Mouse (Mus musculus) stomach, embryonic 16.5 days (tissue): ENCODE data around the gene Arrdc1. TPM values are rescaled to one million over a fixed set of nuclear protein-coding genes. Genes with fewer than 3 reads are reported as not detected.

ENCODE experiments used
- ATAC-seq: fragments of 200-750 bp; cut with Nextera tagmentation; 2 replicates; pipeline ENCODE4 v1.8.0; 2017; ENCODE audit warnings: moderate number of reproducible peaks, moderate TSS enrichment; ENCODE audit not compliant: insufficient read depth, low FRiP score
- H3K27ac ChIP-seq: fragments of 300-500 bp; sonication (generic); 2 replicates; pipeline ENCODE4 v1.5.1; 2014; ENCODE audit warnings: low read length
- H3K27me3 ChIP-seq: fragments of 300-500 bp; sonication (generic); 2 replicates; pipeline ENCODE4 v1.6.1; 2014; ENCODE audit warnings: low read length, control low read depth, mixed read lengths; ENCODE audit not compliant: control insufficient read depth, insufficient read depth
- H3K36me3 ChIP-seq: fragments of 300-500 bp; sonication (generic); 2 replicates; pipeline ENCODE4 v1.6.1; 2014; ENCODE audit warnings: low read length; ENCODE audit not compliant: control insufficient read depth, insufficient read depth
- H3K4me1 ChIP-seq: fragments of 300-500 bp; sonication (generic); 2 replicates; pipeline ENCODE4 v1.6.1; 2014; ENCODE audit warnings: low read length, control low read depth, mixed read lengths; ENCODE audit not compliant: control insufficient read depth, insufficient read depth
- H3K4me2 ChIP-seq: fragments of 300-500 bp; sonication (generic); 2 replicates; pipeline ENCODE4 v1.6.1; 2014; ENCODE audit warnings: low read depth, low read length, mixed read lengths
- H3K4me3 ChIP-seq: fragments of 300-500 bp; sonication (generic); replicated peaks from 2 replicates; pipeline ENCODE4 v1.5.1; 2014; ENCODE audit warnings: mild to moderate bottlenecking, low read length
- H3K9ac ChIP-seq: fragments of 300-500 bp; sonication (generic); 2 replicates; pipeline ENCODE4 v1.6.1; 2014; ENCODE audit warnings: low read length
- H3K9me3 ChIP-seq: fragments of 300-500 bp; sonication (generic); replicated peaks from 2 replicates; pipeline ENCODE4 v1.6.1; 2016; ENCODE audit warnings: low read length, control low read depth; ENCODE audit not compliant: control insufficient read depth
- WGBS: fragments of 180-500 bp; shearing (Covaris S2); extraction: QIAGEN DNeasy Blood & Tissue Kit; methylation state at CpG from one replicate; pipeline ENCODE4 v1.1.7; 2014; 5-methylcytosine and 5-hydroxymethylcytosine counted together
- polyA plus RNA-seq: library from polyadenylated mRNA; unstranded; fragments of >200 nt; fragmentation: Nextera tagmentation; extraction: Ambion mirVana; gene quantifications from 2 replicates; pipeline ENCODE4 v1.2.1, GENCODE M21; 2015

The Arrdc1 gene
- polyA plus RNA-seq, 1 experiment from 2014 or later = 105 TPM

DNA sequence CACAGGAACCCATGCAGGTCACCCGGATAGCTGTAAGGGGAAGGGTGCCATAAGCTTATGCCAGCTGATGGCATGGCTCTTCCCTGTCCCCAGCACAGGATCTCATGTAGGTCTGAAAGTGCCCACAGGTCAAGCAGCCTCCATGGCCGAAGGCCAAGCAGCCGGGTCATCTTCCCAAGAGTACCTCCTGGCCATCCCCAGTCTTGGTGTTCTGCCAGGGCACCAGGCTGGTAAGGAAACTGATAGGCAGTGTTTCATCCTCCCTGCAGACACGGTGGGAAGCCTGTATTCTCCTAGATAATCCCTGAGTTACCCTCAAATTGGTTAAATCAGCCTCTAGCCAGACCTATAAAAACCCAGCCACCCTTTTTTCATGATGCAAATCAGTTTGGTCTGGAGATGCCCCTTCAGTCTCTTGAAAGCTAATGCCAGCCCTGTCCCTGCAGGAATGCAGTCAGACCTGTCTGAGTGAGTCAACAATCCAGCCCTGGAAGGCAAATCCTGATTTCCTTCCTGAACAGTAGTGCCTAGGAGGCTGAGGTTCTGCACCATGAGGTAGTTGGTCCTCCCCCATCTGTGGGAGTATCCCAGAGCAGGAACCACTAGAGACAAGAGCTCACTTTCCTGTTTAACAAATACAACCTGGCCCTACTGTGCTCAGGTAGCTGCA, 7.1 kb downstream of the Arrdc1 start:
- Histone ChIP-seq H3K9ac (peak overlapping the region; percentile 11; the same call in 1 of the 2 replicates), H3K27ac (peak overlapping the region; percentile 86), H3K36me3 (no peaks in the 10 kb centered on the region), H3K9me3 (no peaks in the 10 kb centered on the region), H3K4me1 (peaks cover 8% of the 10 kb centered on the region), H3K4me3 (no peak overlapping the region), H3K4me2 (peak overlapping the region; percentile 32), H3K27me3 (no peaks in the 10 kb centered on the region)
- peak; percentile 91 for ATAC-seq
- 49% methylated on average over 4 of the region's 4 CpGs for WGBS

DNA sequence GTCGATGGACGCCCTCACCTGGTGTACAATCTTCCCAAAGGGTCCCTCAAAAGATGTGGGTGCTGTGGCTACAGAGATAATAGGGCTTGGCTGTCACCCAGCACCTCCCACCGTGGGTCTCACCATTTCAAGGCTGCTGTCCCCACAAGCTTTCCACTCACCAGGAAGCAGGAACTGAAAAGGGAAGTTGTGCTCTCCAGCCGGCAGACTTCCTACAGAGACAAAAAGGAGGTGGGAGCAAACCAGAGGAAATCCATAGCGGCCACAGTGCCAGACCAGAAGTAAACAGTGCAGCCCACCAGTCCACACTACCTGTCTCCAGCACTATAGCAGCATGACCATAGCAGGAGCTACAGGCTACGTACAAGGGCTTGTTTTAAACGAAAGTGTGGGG, 8.1 kb downstream of the Arrdc1 start:
- Histone ChIP-seq H3K4me2 (no peak overlapping the region), H3K9ac (0 out of 2 replicates have a peak overlapping the region, but pooled peaks have one; percentile 8), H3K27ac (peak overlapping the region; percentile 82), H3K9me3 (no peaks in the 10 kb centered on the region), H3K36me3 (no peaks in the 10 kb centered on the region), H3K27me3 (no peaks in the 10 kb centered on the region), H3K4me1 (peaks cover 8% of the 10 kb centered on the region), H3K4me3 (no peak overlapping the region)
- WGBS = 51% methylated on average over 7 of the region's 7 CpGs
- ATAC-seq = no peak

DNA sequence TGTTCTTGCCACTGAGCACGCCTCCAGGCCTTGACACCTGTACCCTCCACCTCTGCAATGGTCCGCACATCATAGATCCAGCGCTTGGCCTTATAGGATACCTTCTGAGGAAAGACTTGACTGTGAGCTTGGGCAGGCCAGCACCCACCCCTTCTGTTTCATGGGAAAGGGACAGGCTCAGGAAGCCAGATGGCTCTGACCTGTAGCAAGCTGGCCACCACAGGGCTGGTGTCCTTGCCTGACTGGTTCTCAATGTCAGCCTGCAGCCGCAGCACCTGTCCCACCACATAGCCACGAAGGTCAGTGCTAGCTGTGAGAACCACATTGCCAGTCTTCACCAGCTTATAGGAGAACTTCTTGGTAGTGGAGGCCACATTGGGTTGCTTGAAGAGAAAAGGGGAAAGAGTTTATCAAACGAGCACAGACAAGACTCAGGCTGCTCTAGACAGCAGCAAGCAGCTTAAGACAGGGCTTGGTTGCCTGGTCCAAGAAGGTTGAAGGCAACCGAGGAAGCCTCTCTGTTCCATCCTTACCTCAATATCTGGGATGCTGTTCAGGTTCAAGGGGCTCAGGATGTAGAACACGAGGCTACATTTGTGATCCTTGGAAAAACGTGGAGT, 8.6 kb downstream of the Arrdc1 start:
- no peak overlapping the region for H3K4me2 ChIP-seq
- ATAC-seq = no peak
- H3K4me3 ChIP-seq = no peak overlapping the region
- H3K27me3 ChIP-seq = no peaks in the 10 kb centered on the region
- H3K9me3 ChIP-seq = no peaks in the 10 kb centered on the region
- 77% methylated on average over 9 of the region's 9 CpGs for WGBS
- H3K36me3 ChIP-seq = no peaks in the 10 kb centered on the region
- H3K27ac ChIP-seq = peak overlapping the region; percentile 82; the same call in 1 of the 2 replicates
- H3K4me1 ChIP-seq = peaks cover 8% of the 10 kb centered on the region
- 0 out of 2 replicates have a peak overlapping the region, but pooled peaks have one; percentile 8 for H3K9ac ChIP-seq

GRCm38 (mm10) chr2:24925284-24925683, 9.8 kb downstream of the Arrdc1 start:
- WGBS = 73% methylated on average over 8 of the region's 8 CpGs
- H3K9ac ChIP-seq = no peak overlapping the region
- peaks cover 8% of the 10 kb centered on the region for H3K4me1 ChIP-seq
- no peaks in the 10 kb centered on the region for H3K27me3 ChIP-seq
- no peak overlapping the region for H3K27ac ChIP-seq
- H3K36me3 ChIP-seq = no peaks in the 10 kb centered on the region
- H3K9me3 ChIP-seq = no peaks in the 10 kb centered on the region
- H3K4me2 ChIP-seq = no peak overlapping the region
- ATAC-seq = no peak
- H3K4me3 ChIP-seq = no peak overlapping the region

- Histone ChIP-seq H3K9ac (no peak overlapping the region), H3K4me3 (no peak overlapping the region), H3K4me2 (no peak overlapping the region), H3K4me1 (peaks cover 8% of the 10 kb centered on the region), H3K27ac (no peak overlapping the region), H3K27me3 (no peaks in the 10 kb centered on the region), H3K9me3 (no peaks in the 10 kb centered on the region), H3K36me3 (no peaks in the 10 kb centered on the region)
- 38% methylated on average over 2 of the region's 2 CpGs for WGBS
- ATAC-seq = no peak
These were observed 11.5 kb downstream of the Arrdc1 start for GRCm38 (mm10) chr2:24923561-24923960.

DNA sequence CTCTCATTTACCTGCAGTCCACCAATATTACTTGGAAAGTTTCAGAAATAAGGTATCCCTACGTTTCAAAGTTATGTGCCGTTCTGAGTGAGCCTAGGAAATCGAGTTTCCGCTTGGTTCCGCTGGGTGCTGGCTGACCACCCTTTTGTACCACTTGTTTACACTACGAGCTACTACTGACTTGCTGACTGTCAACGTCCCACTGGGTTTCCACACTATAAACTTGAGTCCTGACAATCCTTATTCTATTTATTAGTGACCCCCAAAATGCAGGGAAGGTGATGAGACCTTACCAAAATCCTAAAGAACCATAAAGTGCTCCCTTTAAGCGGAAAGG, 15.2 kb downstream of the Arrdc1 start:
- no peaks in the 10 kb centered on the region for H3K36me3 ChIP-seq
- H3K9ac ChIP-seq = peak overlapping the region; percentile 97
- peak overlapping the region; percentile 81; the same call in 1 of the 2 replicates for H3K27ac ChIP-seq
- no peaks in the 10 kb centered on the region for H3K9me3 ChIP-seq
- 9% methylated on average over 8 of the region's 8 CpGs for WGBS
- no peaks in the 10 kb centered on the region for H3K27me3 ChIP-seq
- peak overlapping the region; percentile 77 for H3K4me2 ChIP-seq
- ATAC-seq = peak; percentile 23
- H3K4me1 ChIP-seq = peaks cover 9% of the 10 kb centered on the region
- peak overlapping the region; percentile 96 for H3K4me3 ChIP-seq

- peak within 1 kb of the TSS; percentile 96 for H3K4me3 ChIP-seq
- H3K27me3 ChIP-seq = no peaks in the 10 kb centered on the region
- H3K9me3 ChIP-seq = no peaks in the 10 kb centered on the region
- no peaks in the 10 kb centered on the region for H3K36me3 ChIP-seq
- H3K4me1 ChIP-seq = peaks cover 9% of the 10 kb centered on the region
- peak; percentile 99 for ATAC-seq
- H3K9ac ChIP-seq = peak within 1 kb of the TSS; percentile 97
- peak within 1 kb of the TSS; percentile 77 for H3K4me2 ChIP-seq
- H3K27ac ChIP-seq = peak within 1 kb of the TSS; percentile 93
- under 1% methylated on average over 85 of the region's 112 CpGs for WGBS
These were observed 15.9 kb downstream of the Arrdc1 start, which contains the start of gene Ehmt1 for GRCm38 (mm10) chr2:24918930-24919838. Gene Ehmt1 (minus strand): TSS chr2:24919614.

- no peak for ATAC-seq
These were observed 20.3 kb downstream of the Arrdc1 start for GRCm38 (mm10) chr2:24914762-24915161.

GRCm38 (mm10) chr2:24912589-24912988, 22.5 kb downstream of the Arrdc1 start:
- H3K4me3 ChIP-seq = no peak overlapping the region
- H3K27me3 ChIP-seq = no peaks in the 10 kb centered on the region
- H3K27ac ChIP-seq = no peak overlapping the region
- peaks cover 5% of the 10 kb centered on the region for H3K4me1 ChIP-seq
- H3K36me3 ChIP-seq = no peaks in the 10 kb centered on the region; the same call in 1 of the 2 replicates
- H3K9ac ChIP-seq = no peak overlapping the region
- no peak for ATAC-seq
- H3K9me3 ChIP-seq = no peaks in the 10 kb centered on the region
- H3K4me2 ChIP-seq = no peak overlapping the region

More at GRCm38 (mm10) chr2:24914762-24915161, 20.3 kb downstream of the Arrdc1 start:
- no peaks in the 10 kb centered on the region for H3K27me3 ChIP-seq
- H3K36me3 ChIP-seq = no peaks in the 10 kb centered on the region; the same call in 1 of the 2 replicates
- no peak overlapping the region for H3K9ac ChIP-seq
- 93% methylated on average over 3 of the region's 3 CpGs for WGBS
- H3K4me3 ChIP-seq = no peak overlapping the region
- H3K27ac ChIP-seq = no peak overlapping the region
- H3K4me1 ChIP-seq = peaks cover 9% of the 10 kb centered on the region
- H3K9me3 ChIP-seq = no peaks in the 10 kb centered on the region
- H3K4me2 ChIP-seq = no peak overlapping the region
